Mouse (Mus musculus) myocyte (in vitro differentiated cells): Measurements from ENCODE around the gene Gm42669. TPM values are rescaled to one million over a fixed set of nuclear protein-coding genes. Genes with fewer than 3 reads are reported as not detected.

Experiments used
- H3K27me3 ChIP-seq: one replicate; pipeline ENCODE4 v1.6.1; 2011; ENCODE audit not compliant: control insufficient read depth, insufficient read depth, insufficient read length
- H3K36me3 ChIP-seq: one replicate; pipeline ENCODE4 v1.6.1; 2011; ENCODE audit not compliant: control insufficient read depth, insufficient read depth
- H3K4me2 ChIP-seq: one replicate; pipeline ENCODE4 v1.6.1; 2011; ENCODE audit warnings: low read depth, control low read depth
- H3K4me3 ChIP-seq: one replicate; pipeline ENCODE4 v1.5.1; 2011; ENCODE audit warnings: mild to moderate bottlenecking, control low read depth, moderate library complexity
- H3K79me2 ChIP-seq: one replicate; pipeline ENCODE4 v1.6.1; 2011; ENCODE audit not compliant: control insufficient read depth, insufficient read depth
- H3ac ChIP-seq: one replicate; pipeline ENCODE4 v1.6.1; 2011; ENCODE audit not compliant: control insufficient read depth, insufficient read length
- CEBPB ChIP-seq: IDR thresholded peaks from 2 replicates; pipeline ENCODE4 v1.6.1; 2011; ENCODE audit warnings: mild to moderate bottlenecking, moderate library complexity; ENCODE audit not compliant: poor library complexity, insufficient read depth, severe bottlenecking
- E2F4 ChIP-seq: IDR thresholded peaks from one replicate; pipeline ENCODE4 v1.6.1; 2011; ENCODE audit warnings: mild to moderate bottlenecking, control low read depth, moderate library complexity; ENCODE audit not compliant: insufficient read depth
- MAX ChIP-seq: IDR thresholded peaks from one replicate; pipeline ENCODE4 v1.6.1; 2011; ENCODE audit warnings: low read depth, mild to moderate bottlenecking, control low read depth
- MYOD1 ChIP-seq, 3 experiments: IDR thresholded peaks; one replicate each; pipeline ENCODE4 v1.6.1; 2011; ENCODE audit warnings: control low read depth in 2 of 3, low read depth in 2 of 3, mild to moderate bottlenecking in 2 of 3, moderate library complexity in 1 of 3; ENCODE audit not compliant: insufficient read length in 2 of 3, control insufficient read depth in 1 of 3
- MYOG ChIP-seq, 3 experiments: IDR thresholded peaks; one replicate each; pipeline ENCODE4 v1.6.1; 2011; ENCODE audit warnings: control low read depth in 2 of 3, low read depth in 2 of 3, mild to moderate bottlenecking in 2 of 3; ENCODE audit not compliant: insufficient read length in 2 of 3, control insufficient read depth in 1 of 3, insufficient read depth in 1 of 3
- POLR2A ChIP-seq: IDR thresholded peaks from one replicate; pipeline ENCODE4 v1.6.1; 2011; ENCODE audit warnings: low read depth, mild to moderate bottlenecking, control low read depth, moderate library complexity; ENCODE audit not compliant: insufficient read length
- POLR2AphosphoS2 ChIP-seq: IDR thresholded peaks from one replicate; pipeline ENCODE4 v1.6.1; 2011; ENCODE audit warnings: low read depth, control low read depth; ENCODE audit not compliant: insufficient read length
- REST ChIP-seq: IDR thresholded peaks from one replicate; pipeline ENCODE4 v1.6.1; 2011; ENCODE audit warnings: mild to moderate bottlenecking, control low read depth, moderate library complexity; ENCODE audit not compliant: insufficient read depth, insufficient read length
- SRF ChIP-seq: IDR thresholded peaks from one replicate; pipeline ENCODE4 v1.6.1; 2011; ENCODE audit warnings: low read depth; ENCODE audit not compliant: control insufficient read depth, insufficient read length
- TCF12 ChIP-seq: IDR thresholded peaks from one replicate; pipeline ENCODE4 v1.6.1; 2011; ENCODE audit warnings: mild to moderate bottlenecking, control low read depth; ENCODE audit not compliant: poor library complexity, insufficient read depth, severe bottlenecking
- TCF3 ChIP-seq: IDR thresholded peaks from one replicate; pipeline ENCODE4 v1.6.1; 2011; ENCODE audit warnings: low read depth, control low read depth; ENCODE audit not compliant: insufficient read length
- USF1 ChIP-seq: IDR thresholded peaks from one replicate; pipeline ENCODE4 v1.6.1; 2011; ENCODE audit warnings: low read depth, mild to moderate bottlenecking, control low read depth, moderate library complexity
- polyA plus RNA-seq: library from polyadenylated mRNA; unstranded; fragments of >200 nt; fragmentation: generic; extraction: Trizol; gene quantifications from one replicate; pipeline ENCODE4 v1.2.1, GENCODE M21; 2012; ENCODE audit warnings: missing spikeins

Gm42669 gene
- polyA plus RNA-seq, 1 experiment, result 0.02 TPM

- H3K79me2 ChIP-seq, result no peaks in the 10 kb centered on the region
- H3K4me2 ChIP-seq, result no peak overlapping the region
- H3K36me3 ChIP-seq, result no peaks in the 10 kb centered on the region
- H3K27me3 ChIP-seq, result no peaks in the 10 kb centered on the region
- H3K4me3 ChIP-seq, result no peak overlapping the region
- TF ChIP-seq REST (no peak), CEBPB (no peak), MAX (no peak), MYOD1 (IDR thresholded peaks at IDR 0.05; ENCODE audit: control insufficient read depth in 1 of 3, insufficient read length in 2 of 3, low read depth in 2 of 3) (no peak), USF1 (no peak), POLR2AphosphoS2 (no peak), TCF3 (no peak), POLR2A (no peak), TCF12 (no peak), MYOG (IDR thresholded peaks at IDR 0.05; ENCODE audit: control insufficient read depth in 1 of 3, insufficient read depth in 1 of 3, insufficient read length in 2 of 3, low read depth in 2 of 3) (no peak), SRF (no peak), E2F4 (no peak)
- H3ac ChIP-seq, result no peak overlapping the region
These were observed 16.9 kb downstream of the Gm42669 start for GRCm38 (mm10) chr5:107524281-107524680.

DNA sequence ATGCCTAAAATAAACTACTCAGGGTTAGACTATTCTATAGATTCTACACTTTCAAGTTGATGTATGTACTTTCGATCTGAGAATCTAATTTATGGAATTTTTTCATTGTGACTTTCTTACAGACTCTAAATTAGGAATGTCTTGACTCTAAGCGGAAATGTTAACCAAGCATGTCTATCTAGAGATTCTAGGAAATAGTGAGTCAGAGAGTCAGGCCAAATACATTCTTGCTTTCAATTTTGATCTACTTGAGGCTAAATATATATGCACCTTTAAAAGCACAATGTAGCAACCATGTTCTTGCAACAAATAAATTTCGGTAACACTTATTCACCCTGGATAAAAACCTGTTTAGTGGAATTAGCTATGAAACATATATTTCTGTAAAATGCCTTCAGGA is 21.4 kb downstream of the Gm42669 start:
- no peak overlapping the region for H3K4me3 ChIP-seq
- H3ac ChIP-seq, result no peak overlapping the region
- no peaks in the 10 kb centered on the region for H3K36me3 ChIP-seq
- H3K4me2 ChIP-seq, result no peak overlapping the region
- TF ChIP-seq MAX (no peak), TCF12 (no peak), MYOG (IDR thresholded peaks at IDR 0.05; ENCODE audit: control insufficient read depth in 1 of 3, insufficient read depth in 1 of 3, insufficient read length in 2 of 3, low read depth in 2 of 3) (no peak), POLR2AphosphoS2 (no peak), USF1 (no peak)
- no peaks in the 10 kb centered on the region for H3K79me2 ChIP-seq
- H3K27me3 ChIP-seq, result no peaks in the 10 kb centered on the region

DNA sequence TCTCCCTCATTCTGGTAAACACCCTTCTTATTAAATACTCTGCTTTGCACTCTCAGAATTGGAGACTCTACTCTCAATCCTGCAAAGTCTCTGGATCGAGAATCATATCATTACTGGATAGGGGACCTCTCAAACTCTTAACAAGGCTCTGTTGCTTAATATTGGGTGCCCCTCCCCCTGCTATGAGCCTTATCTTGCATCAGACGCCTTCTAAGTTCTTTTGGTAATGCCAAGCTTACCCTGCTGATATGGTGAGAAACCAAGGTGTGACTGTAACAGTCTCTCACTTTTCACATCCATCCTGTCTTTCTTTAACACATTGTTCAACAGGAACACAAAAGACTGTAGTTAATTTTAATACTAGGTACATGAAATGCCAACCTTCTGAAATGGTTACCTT is 26.2 kb downstream of the Gm42669 start:
- peaks cover 6% of the 10 kb centered on the region for H3K27me3 ChIP-seq

DNA sequence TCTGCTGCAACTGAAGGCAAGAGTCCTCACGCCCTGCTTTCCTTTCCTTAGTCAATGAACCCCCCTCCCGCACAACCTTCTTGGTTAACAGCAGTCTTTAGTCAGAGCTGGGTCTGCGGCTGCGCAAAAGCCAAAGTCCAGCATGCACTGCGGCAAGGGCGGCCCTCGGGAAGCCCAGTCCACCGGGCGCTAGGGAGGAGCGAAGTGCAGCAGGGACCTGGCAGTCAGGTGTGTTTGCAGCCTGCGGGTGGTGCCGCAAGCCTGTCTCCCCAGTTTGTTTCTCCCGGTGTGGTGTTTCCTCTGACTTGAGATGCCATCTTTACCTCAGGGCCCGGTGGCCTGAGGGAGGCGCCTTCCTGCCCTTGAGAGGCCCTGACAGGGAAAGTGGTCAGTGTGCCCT is 27.2 kb downstream of the Gm42669 start, which contains the start of gene 1700028K03Rik:
Gene 1700028K03Rik (plus strand): TSS at position 129 of the 400 bp plus-strand sequence.
- H3K27me3 ChIP-seq, result peaks cover 6% of the 10 kb centered on the region
- H3K79me2 ChIP-seq, result no peaks in the 10 kb centered on the region
- no peak within 1 kb of the TSS for H3K4me2 ChIP-seq
- H3K4me3 ChIP-seq, result no peak within 1 kb of the TSS
- no peaks in the 10 kb centered on the region for H3K36me3 ChIP-seq
- no peak within 1 kb of the TSS for H3ac ChIP-seq
- TF ChIP-seq USF1, result no peak
- TF ChIP-seq MAX, result no peak
- no peak for TF ChIP-seq MYOG (IDR thresholded peaks at IDR 0.05; ENCODE audit: control insufficient read depth in 1 of 3, insufficient read depth in 1 of 3, insufficient read length in 2 of 3, low read depth in 2 of 3)
- TF ChIP-seq TCF12, result no peak
- no peak for TF ChIP-seq SRF
- no peak for TF ChIP-seq CEBPB
- TF ChIP-seq MYOD1 (IDR thresholded peaks at IDR 0.05; ENCODE audit: control insufficient read depth in 1 of 3, insufficient read length in 2 of 3, low read depth in 2 of 3), result no peak
- TF ChIP-seq POLR2AphosphoS2, result no peak
- TF ChIP-seq POLR2A, result no peak
- no peak for TF ChIP-seq TCF3
- no peak for TF ChIP-seq E2F4
- TF ChIP-seq REST, result no peak

More for the DNA sequence above, 26.2 kb downstream of the Gm42669 start:
- Histone ChIP-seq H3K36me3 (no peaks in the 10 kb centered on the region), H3K4me3 (no peak overlapping the region), H3K4me2 (no peak overlapping the region), H3ac (no peak overlapping the region), H3K79me2 (no peaks in the 10 kb centered on the region)
- TF ChIP-seq MAX (no peak), REST (no peak)

DNA sequence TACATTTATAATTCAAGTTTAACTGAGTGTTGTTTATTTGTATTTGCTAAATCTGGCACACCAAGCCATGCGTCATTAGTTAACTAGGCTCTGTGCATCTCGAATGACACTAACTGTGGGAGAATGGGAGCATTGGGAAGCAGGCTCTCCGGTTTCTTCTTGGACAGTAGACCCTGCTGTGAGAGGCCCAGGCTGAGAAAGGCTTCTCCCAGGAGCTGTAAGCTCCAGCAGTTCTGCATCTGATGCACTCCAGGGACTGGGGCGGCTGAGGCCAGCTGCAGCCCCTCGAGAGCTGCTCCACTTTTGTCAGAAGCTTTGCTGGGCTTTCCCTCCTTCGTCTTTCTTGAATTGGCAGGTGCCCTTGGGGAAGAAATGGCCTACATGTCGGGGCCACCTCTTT is 34.3 kb downstream of the Gm42669 start:
- Histone ChIP-seq H3K79me2 (no peaks in the 10 kb centered on the region), H3K4me2 (no peak overlapping the region), H3K36me3 (no peaks in the 10 kb centered on the region), H3K27me3 (no peaks in the 10 kb centered on the region), H3K4me3 (no peak overlapping the region), H3ac (no peak overlapping the region)
- TF ChIP-seq SRF, result no peak
- no peak for TF ChIP-seq MAX
- TF ChIP-seq CEBPB, result no peak
- TF ChIP-seq E2F4, result no peak
- TF ChIP-seq POLR2A, result no peak
- no peak for TF ChIP-seq REST
- no peak for TF ChIP-seq TCF3
- TF ChIP-seq POLR2AphosphoS2, result no peak
- no peak for TF ChIP-seq MYOD1 (IDR thresholded peaks at IDR 0.05; ENCODE audit: control insufficient read depth in 1 of 3, insufficient read length in 2 of 3, low read depth in 2 of 3)
- no peak for TF ChIP-seq TCF12
- TF ChIP-seq MYOG (IDR thresholded peaks at IDR 0.05; ENCODE audit: control insufficient read depth in 1 of 3, insufficient read depth in 1 of 3, insufficient read length in 2 of 3, low read depth in 2 of 3), result no peak
- TF ChIP-seq USF1, result no peak
